Mouse (Mus musculus): ENCODE measurements at regions not wholly inside any gene's neighbourhood (a gene's known extent, or its start where the extent isn't known, plus 50 kb on each side); places are given as distances from the start of the nearest gene placed in this dataset.
A peak's percentile ranks its signal among the peaks of the same experiment; 100 is the strongest.

- peak; percentile 0 for DNase-seq (ENCODE audit: low read depth, low spot score)
These were observed 328.2 kb downstream of the Snca start for GRCm38 (mm10) chr6:60501391-60501903.

All from telencephalon, adult 2 months (tissue).